Mouse (Mus musculus) C2C12 (cell line): ENCODE results near the gene Mmd. TPM values are rescaled to one million over a fixed set of nuclear protein-coding genes. Genes with fewer than 3 reads are reported as not detected.

ENCODE experiments used
- H3K27me3 ChIP-seq: one replicate; pipeline ENCODE4 v1.6.1; 2011; ENCODE audit not compliant: control insufficient read depth, insufficient read depth, insufficient read length
- H3K36me3 ChIP-seq: one replicate; pipeline ENCODE4 v1.6.1; 2011; ENCODE audit not compliant: control insufficient read depth, insufficient read depth
- H3K4me3 ChIP-seq: one replicate; pipeline ENCODE4 v1.5.1; 2011; ENCODE audit warnings: mild to moderate bottlenecking, control low read depth; ENCODE audit not compliant: poor library complexity, insufficient read depth, severe bottlenecking
- H3K79me2 ChIP-seq: one replicate; pipeline ENCODE4 v1.6.1; 2011; ENCODE audit not compliant: control insufficient read depth, insufficient read depth
- H3K79me3 ChIP-seq: one replicate; pipeline ENCODE4 v1.6.1; 2011; ENCODE audit warnings: low read depth, control low read depth
- H3ac ChIP-seq: one replicate; pipeline ENCODE3; 2011; ENCODE audit warnings: low read depth; ENCODE audit not compliant: control insufficient read depth, insufficient read length
- CEBPB ChIP-seq: IDR thresholded peaks from one replicate; pipeline ENCODE4 v1.6.1; 2011; ENCODE audit warnings: low read depth, mild to moderate bottlenecking, control low read depth, moderate library complexity
- CTCF ChIP-seq: IDR thresholded peaks from one replicate; pipeline ENCODE4 v1.5.1; 2011; ENCODE audit not compliant: control insufficient read depth, insufficient read depth, insufficient read length
- FOSL1 ChIP-seq: IDR thresholded peaks from one replicate; pipeline ENCODE4 v1.8.0; 2011; ENCODE audit warnings: mild to moderate bottlenecking, low read length; ENCODE audit not compliant: poor library complexity, insufficient read depth, severe bottlenecking
- MAX ChIP-seq: IDR thresholded peaks from one replicate; pipeline ENCODE4 v1.6.1; 2011; ENCODE audit warnings: mild to moderate bottlenecking, control low read depth
- MYOD1 ChIP-seq: IDR thresholded peaks from one replicate; pipeline ENCODE4 v1.6.1; 2011; ENCODE audit warnings: low read depth; ENCODE audit not compliant: control insufficient read depth, insufficient read length
- MYOG ChIP-seq: IDR thresholded peaks from one replicate; pipeline ENCODE4 v1.6.1; 2011; ENCODE audit not compliant: control insufficient read depth, insufficient read length; ENCODE audit errors: extremely low read depth
- USF1 ChIP-seq: IDR thresholded peaks from one replicate; pipeline ENCODE4 v1.6.1; 2011; ENCODE audit warnings: low read depth, mild to moderate bottlenecking, control low read depth, moderate library complexity
- polyA plus RNA-seq: library from polyadenylated mRNA; unstranded; fragments of >200 nt; fragmentation: generic; extraction: Trizol; gene quantifications from one replicate; pipeline ENCODE4 v1.2.1, GENCODE M21; 2012; ENCODE audit warnings: missing spikeins

Gene Mmd
- polyA plus RNA-seq, 1 experiment = 257 TPM

DNA sequence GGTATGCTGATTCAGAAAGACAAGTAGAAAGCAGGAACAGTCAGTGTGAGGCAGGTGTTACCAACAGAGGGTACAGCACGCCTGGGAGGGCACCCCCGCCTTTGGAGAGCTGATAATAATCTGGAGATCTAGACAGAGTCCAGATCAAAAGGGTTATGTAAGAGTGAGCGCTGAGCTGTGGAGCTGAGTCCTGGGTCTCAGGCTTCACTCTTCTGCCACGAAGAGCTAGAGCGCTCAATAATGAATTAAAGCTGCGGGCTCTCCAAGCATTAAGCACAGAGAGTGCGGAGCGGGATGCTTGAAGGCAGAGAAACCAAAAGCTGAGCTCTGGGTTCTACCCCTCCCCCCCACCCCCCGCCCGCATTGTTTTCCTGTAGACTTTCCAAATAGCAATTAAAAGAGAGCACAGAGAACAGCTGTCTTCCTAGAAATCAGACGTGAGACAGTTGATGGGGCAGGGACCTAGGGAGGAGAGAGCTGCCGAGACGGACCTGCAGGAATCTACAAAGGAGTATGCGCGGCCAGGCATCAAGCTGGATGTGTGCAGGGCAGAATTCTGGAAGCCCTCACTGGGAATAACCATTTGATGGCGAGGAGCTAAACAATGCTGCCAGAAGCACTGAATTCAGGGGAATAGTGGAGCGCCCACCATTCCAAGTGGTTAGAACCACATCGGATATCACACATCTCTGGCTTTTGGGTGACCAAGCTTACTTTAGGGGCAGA, 20.3 kb downstream of the Mmd start:
- H3K27me3 ChIP-seq = no peaks in the 10 kb centered on the region
- H3K79me2 ChIP-seq = no peaks in the 10 kb centered on the region
- H3K4me3 ChIP-seq = no peak overlapping the region
- TF ChIP-seq CTCF = no peak
- TF ChIP-seq USF1 = no peak
- no peak for TF ChIP-seq CEBPB
- TF ChIP-seq MAX = no peak
- no peak for TF ChIP-seq FOSL1
- no peak for TF ChIP-seq MYOD1
- no peak for TF ChIP-seq MYOG
- no peaks in the 10 kb centered on the region for H3K79me3 ChIP-seq
- no peak overlapping the region for H3ac ChIP-seq
- H3K36me3 ChIP-seq = peaks cover 89% of the 10 kb centered on the region

DNA sequence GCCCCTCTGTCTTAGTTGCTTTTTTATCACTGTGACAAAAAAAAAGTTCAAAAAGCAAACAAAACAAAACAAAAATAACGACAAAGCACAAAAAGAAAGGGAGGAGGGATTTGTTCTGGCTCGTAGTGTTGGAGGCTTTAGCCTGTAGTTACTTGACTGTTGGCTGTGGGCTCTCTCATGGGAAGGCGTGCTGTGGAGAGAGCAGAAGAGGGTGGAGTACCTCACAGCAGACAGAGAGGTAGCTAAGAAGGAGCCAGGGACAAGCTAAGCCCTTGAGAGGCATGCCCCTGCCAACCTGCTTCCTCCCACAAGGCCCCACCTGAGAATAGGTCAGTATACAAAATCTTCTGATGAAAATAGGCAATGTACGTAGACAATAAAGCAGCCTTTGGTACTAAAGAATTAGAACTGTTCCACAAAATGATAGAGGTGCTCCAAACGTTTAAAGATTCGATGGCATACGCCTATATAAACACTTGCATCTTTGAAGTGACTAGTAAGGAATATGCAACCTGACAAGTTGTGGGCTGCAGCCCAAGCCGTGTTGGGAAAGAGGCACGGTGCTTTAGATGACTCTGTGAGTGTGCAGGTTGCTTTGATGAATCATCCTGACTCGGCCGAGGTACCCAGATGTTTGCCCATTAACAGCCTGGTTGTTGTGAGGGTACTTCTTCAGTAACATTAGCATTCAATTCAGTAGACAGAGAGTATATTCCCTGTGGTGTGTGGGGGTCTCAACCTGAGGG, 21.0 kb downstream of the Mmd start:
- peaks cover 90% of the 10 kb centered on the region for H3K36me3 ChIP-seq
- no peak for TF ChIP-seq CEBPB
- no peak for TF ChIP-seq MAX
- no peak for TF ChIP-seq FOSL1
- no peak for TF ChIP-seq MYOD1
- no peak for TF ChIP-seq MYOG
- no peak for TF ChIP-seq USF1
- no peak for TF ChIP-seq CTCF

DNA sequence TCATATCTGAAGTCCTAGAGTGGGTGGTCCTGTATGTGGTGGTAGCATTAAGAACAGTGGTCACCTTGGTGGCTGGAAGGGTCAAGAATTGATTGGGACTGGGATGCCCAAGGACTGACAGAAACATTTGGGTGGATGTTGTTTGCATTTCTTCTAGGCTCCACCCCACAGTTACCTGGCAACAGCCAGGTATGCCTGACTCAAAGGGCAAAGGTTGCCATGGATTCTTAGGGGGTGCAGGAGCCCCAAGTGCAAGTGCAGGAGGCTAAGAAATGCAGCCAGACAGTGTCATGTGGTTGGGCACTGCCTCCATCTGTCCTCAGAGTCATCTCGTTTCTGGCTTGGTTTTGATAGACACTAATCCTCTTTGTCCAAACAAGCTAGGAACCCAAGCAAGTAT, 24.9 kb downstream of the Mmd start:
- H3K4me3 ChIP-seq = no peak overlapping the region
- H3K79me3 ChIP-seq = no peaks in the 10 kb centered on the region
- no peak overlapping the region for H3ac ChIP-seq
- H3K79me2 ChIP-seq = no peaks in the 10 kb centered on the region
- peaks cover 87% of the 10 kb centered on the region for H3K36me3 ChIP-seq
- TF ChIP-seq FOSL1 (no peak), USF1 (no peak), CTCF (no peak), MYOD1 (no peak), CEBPB (no peak), MYOG (no peak), MAX (no peak)
- H3K27me3 ChIP-seq = no peaks in the 10 kb centered on the region

More for the DNA sequence above, 21.0 kb downstream of the Mmd start:
- H3K4me3 ChIP-seq = no peak overlapping the region
- H3K79me3 ChIP-seq = no peaks in the 10 kb centered on the region
- no peak overlapping the region for H3ac ChIP-seq
- H3K79me2 ChIP-seq = no peaks in the 10 kb centered on the region
- H3K27me3 ChIP-seq = no peaks in the 10 kb centered on the region

DNA sequence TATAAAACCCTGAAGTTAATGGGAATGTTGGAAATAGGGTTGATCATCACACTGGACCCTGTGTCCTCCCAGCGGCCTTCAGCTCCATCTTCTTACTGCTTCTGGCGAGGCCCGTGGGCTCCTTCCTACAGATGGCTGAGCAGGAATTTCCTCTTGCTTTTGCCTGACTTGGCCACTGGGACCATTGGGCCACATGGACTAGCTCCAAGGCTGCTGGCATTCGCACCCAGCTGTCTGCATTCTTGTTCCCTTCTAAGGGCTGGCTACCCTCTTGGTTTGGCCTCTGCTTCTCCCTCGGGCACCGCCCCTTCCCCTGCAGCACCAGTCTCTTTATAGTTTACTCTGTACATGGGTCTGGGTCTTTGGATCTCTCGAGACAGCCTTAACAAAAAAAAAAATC, 26.4 kb downstream of the Mmd start:
- Histone ChIP-seq H3ac (no peak overlapping the region), H3K36me3 (peaks cover 77% of the 10 kb centered on the region), H3K4me3 (no peak overlapping the region), H3K79me3 (no peaks in the 10 kb centered on the region), H3K27me3 (no peaks in the 10 kb centered on the region), H3K79me2 (no peaks in the 10 kb centered on the region)
- TF ChIP-seq MYOD1 (no peak), FOSL1 (no peak), CEBPB (no peak), CTCF (no peak), MAX (no peak), MYOG (no peak), USF1 (no peak)

DNA sequence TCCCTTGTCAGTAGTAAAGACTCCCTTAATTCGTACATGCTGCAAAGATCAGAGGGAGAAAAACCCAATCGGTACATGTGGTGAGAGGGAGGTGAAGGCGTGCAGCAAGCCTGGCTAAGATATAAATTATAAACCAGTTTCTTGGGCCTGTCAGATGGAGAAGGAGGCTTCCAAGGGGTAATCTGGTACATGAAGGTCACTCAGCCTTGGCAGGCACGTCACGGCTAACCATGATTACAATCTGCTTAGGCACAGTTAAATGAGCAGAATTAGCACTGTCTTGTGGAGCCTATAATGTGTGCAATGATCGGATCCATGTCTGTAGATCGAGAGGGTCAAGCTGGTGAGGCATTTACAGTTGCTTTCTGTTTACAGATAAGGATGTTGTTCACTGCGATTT, 26.9 kb downstream of the Mmd start:
- Histone ChIP-seq H3K79me3 (no peaks in the 10 kb centered on the region), H3ac (no peak overlapping the region), H3K36me3 (peaks cover 72% of the 10 kb centered on the region), H3K4me3 (no peak overlapping the region), H3K79me2 (no peaks in the 10 kb centered on the region), H3K27me3 (no peaks in the 10 kb centered on the region)
- TF ChIP-seq CEBPB (no peak), MYOD1 (no peak), MYOG (no peak), MAX (no peak), USF1 (no peak), FOSL1 (no peak), CTCF (no peak)
